Mouse (Mus musculus) layer of hippocampus, adult 8-10 months (tissue): ENCODE measurements around the gene Lenep. TPM values are rescaled to one million over a fixed set of nuclear protein-coding genes. Genes with fewer than 3 reads are reported as not detected.

ENCODE experiments used
- DNase-seq, 2 experiments: peaks; one replicate each; pipeline ENCODE4 v3.0.0; 2022; ENCODE audit warnings: low spot score in 2 of 2
- total RNA-seq, 4 experiments: library from RNA; stranded (reverse); gene quantifications; 2 replicates each; pipeline ENCODE4 v1.2.4; 2022

Gene Lenep
- total RNA-seq, 4 experiments from 2014 or later, result 1.9 to 7.1 (median 4.3) TPM

DNA sequence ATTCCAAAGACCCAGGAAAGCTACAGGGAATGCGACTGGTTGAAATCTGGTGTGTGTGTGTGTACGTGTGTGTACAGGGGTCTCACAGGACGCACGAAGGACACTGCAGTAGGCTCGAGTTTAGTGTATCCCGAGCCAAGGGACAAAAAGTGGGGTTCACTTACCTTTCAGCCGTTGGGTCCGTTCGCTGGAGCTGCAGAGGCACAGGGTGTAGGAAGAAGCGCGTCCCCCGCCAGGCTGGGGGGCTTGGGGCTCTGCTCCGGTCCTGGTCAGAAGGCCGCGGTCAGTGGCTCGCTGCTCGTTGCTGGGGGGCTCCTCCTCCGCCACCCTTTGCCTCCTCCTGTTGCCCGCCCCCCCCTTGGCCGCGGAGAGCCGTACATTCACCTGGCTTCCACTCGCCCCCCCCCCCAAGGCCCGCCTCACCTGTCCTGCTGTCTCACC lies 9.7 kb downstream of the Lenep start:
- peak in 1 of 2 experiments; percentile 14 for DNase-seq

- DNase-seq, result peak in 1 of 2 experiments; percentile 9
Observed at GRCm38 (mm10) chr3:89391663-89392511, 10.7 kb downstream of the Lenep start.

DNA sequence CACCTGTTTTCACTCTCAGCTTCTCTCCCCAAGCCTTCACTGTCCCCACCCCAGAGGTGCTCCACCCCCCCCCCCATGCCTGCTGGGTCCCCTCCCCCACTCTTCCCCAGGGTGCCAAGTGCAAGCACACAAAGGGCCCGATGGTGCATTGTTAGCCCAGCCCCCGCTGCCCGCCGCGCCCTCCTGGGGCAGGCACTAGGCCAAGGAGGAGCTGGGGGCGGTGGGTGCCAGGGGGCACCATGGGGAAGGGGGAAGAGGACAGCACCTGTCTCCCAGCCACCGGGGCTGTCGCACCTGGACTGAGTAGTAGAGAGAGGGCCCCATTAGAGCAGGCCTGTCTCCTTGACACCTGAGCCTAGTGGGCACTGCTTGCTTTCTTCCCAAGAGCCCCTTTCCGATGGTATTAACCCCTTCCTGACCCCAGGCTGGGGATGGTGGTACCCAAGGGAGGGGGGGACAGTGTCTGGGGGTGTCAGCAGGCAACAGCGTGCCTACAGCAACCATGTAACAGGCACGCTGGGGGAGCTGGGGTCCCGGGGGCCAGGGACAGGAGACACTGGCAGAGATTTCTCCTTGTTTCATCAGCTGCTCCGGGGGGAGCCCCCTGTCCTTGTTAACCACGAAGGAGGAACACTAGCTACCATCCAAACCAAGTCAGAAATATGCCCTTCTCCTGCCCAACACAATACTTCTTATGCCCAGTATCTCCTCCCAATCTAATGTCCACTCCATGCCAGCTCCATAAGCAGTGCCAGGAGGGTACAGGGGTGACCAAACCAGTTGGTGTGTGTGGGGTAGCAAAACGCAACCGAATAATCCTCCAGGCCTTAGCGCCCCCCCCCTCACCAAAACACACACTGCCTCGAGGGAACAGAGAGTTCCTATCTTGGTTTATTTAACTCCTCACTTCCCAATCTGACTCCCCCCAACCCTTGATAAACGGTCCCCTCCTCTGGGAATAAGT lies 11.6 kb downstream of the Lenep start:
- no peak for DNase-seq

GRCm38 (mm10) chr3:89390111-89390515 lies 12.5 kb downstream of the Lenep start:
- DNase-seq, result no peak

GRCm38 (mm10) chr3:89388901-89389740 lies 13.5 kb downstream of the Lenep start:
- DNase-seq, result no peak

DNA sequence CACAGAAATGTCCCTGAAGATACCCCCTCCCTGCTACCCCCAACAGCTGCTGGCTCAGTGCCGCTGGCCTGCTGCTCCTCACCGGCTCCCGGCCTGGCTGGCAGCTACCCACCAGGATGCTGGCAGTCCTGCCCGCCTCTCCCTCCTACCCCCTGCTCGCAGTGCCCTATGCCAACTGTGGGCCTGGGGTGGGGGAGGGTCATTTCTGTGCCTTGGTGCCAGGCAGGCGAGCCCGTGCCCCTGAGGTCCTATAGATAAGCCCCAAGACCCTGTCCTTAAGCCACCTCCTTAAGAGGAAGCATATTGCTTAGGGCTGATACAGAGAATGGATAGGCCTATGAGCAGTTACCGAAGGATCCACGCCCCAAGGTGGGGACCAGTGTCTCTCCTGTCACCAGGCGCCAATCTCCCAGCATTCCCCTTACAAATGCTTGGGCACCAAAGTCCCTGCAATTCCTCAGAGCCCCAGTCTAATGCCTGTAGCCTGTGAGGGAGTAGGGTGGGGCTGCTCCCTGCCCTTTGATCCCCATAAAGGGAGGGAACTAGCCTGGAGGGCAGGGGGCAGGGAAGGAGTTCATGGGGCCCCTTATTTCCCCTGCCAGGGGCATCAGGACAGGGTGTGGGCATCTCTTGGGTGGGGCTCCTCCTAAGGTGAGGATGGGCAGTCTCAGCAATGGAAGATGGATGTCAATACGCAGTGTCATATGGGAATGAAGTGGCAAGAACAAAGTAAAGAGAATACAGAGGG lies 14.3 kb downstream of the Lenep start:
- DNase-seq, result peak; percentile 52 to 63

DNA sequence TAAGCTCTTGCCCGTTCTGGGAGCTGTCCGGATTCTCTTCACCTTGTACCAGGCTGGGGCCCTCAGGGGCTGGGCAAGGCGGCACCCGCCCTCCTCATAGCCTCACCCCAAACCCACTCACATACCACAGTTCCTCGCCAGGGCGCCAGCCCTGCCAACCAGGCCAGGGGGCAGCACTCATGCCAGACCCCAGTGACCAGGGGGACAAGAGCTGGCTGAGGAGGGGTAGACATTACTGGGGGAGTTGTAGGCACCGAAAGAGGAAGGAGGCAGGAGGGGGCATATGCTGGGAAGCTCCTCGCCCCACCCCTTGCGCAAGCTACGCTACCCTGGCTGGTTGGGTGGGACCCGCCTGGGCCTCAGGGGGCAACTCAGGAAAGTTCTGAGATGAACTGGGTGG lies 15.0 kb downstream of the Lenep start:
- DNase-seq, result no peak

GRCm38 (mm10) chr3:89386438-89387420 lies 15.9 kb downstream of the Lenep start:
- no peak for DNase-seq

DNA sequence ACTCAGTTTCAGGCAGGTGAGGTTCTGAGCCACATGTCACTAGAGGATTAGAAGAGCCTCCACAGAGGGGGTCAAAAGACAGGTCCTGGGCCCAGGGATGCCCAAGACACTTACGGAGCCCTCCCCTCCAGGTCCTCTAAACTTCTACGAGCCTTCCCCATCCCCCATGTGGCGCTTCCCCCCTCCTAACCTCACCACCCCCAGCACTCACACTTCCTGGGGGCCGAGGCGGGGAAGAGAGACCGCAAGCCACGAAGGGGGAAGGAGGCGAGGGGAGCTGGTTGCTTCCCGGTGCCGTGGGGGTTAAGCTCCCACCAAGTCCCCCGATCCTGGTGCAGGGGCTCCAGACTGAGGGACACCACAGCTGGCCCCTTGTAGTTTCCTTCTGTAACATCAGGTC lies 17.1 kb downstream of the Lenep start:
- DNase-seq, result no peak

- no peak for DNase-seq
Observed at GRCm38 (mm10) chr3:89384331-89385076, 18.1 kb downstream of the Lenep start.

- DNase-seq, result no peak
Observed at GRCm38 (mm10) chr3:89383651-89384255, 18.8 kb downstream of the Lenep start.

- no peak for DNase-seq
Observed at GRCm38 (mm10) chr3:89382950-89383349, 19.6 kb downstream of the Lenep start.

- DNase-seq, result no peak
Observed at GRCm38 (mm10) chr3:89382033-89382882, 20.3 kb downstream of the Lenep start.

DNA sequence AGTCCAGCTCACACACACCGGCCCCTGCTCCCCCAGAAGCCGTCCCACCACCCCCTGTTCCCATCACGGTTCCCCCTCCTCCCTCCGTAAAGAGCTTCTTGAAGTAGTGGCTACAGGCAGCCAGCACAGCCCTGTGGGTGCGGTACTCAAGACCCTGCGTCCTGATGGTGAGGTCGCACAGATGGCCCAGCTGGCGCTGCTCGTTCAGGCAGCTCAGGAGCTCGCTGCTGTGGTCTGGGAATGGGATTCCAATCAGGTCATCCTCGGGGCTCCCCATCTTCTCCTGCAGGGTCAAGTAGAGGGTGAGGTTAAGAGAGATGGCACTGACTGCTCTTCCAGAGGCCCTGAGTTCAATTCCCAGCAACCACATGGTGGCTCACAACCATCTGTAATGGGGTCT lies 21.4 kb downstream of the Lenep start:
- no peak for DNase-seq

GRCm38 (mm10) chr3:89380711-89381110 lies 21.9 kb downstream of the Lenep start:
- no peak for DNase-seq

GRCm38 (mm10) chr3:89380291-89380690 lies 22.3 kb downstream of the Lenep start:
- no peak for DNase-seq
